Mouse (Mus musculus): ENCODE measurements at regions not wholly inside any gene's neighbourhood (a gene's known extent, or its start where the extent isn't known, plus 50 kb on each side); places are given as distances from the start of the nearest gene placed in this dataset.

- DNase-seq, result no peak
Observed at GRCm38 (mm10) chr6:7476907-7477306, 77.8 kb upstream of the Tac1 start.

DNA sequence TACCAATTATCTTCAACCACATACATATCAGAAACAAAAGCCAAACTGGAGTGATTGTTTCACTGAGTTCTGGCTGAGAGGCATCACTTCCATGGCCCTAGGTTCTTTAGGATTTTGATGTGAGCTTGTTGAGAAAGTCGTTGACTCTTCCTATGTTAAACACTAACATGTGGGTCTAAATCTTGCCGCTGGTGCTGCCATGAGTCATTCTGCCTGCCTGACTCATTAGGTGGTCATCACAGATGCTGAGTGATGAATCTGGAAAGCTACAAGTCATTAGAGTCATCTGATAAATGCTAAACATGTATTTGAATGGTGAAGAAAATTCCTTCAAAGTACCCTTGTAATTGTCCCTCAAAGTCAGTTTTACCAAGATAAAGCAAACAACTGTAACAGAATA lies 60.4 kb upstream of the Tac1 start:
- no peak for DNase-seq

DNA sequence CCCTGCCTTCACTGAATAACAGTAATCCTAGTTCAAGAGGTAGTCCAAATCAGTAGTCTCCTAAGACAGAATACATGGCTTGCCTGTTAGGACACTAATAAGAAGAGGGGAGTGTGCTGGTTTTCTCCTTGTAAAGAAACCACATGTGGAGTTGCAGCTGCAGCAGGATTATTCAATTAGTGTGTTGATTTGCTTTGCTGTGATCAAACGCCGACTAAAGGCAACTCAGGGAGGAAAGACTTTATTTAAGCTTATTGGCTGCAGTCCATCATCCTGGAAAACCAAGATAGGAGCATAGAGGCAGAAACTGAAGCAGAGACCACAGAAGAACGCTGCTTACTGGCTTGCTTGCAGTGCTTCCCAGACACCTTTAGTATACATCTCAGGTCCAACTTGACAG lies 57.9 kb upstream of the Tac1 start:
- DNase-seq, result no peak
